Mouse (Mus musculus) hindbrain, embryonic 15.5 days (tissue): ENCODE results near the gene Kcnq4. TPM values are rescaled to one million over a fixed set of nuclear protein-coding genes. Genes with fewer than 3 reads are reported as not detected.

Source experiments
- ATAC-seq: fragments of 200-750 bp; cut with Nextera tagmentation; 2 replicates; pipeline ENCODE4 v1.8.0; 2017; ENCODE audit warnings: low read depth, moderate number of reproducible peaks, moderate TSS enrichment; ENCODE audit not compliant: low FRiP score
- H3K27ac ChIP-seq: fragments of 300-500 bp; sonication (generic); replicated peaks from 2 replicates; pipeline ENCODE4 v1.5.1; 2015; ENCODE audit warnings: mild to moderate bottlenecking, inconsistent platforms
- H3K27me3 ChIP-seq: fragments of 300-500 bp; sonication (generic); 2 replicates; pipeline ENCODE4 v1.6.1; 2015; ENCODE audit warnings: control low read depth, inconsistent platforms
- H3K36me3 ChIP-seq: fragments of 300-500 bp; sonication (generic); 2 replicates; pipeline ENCODE4 v1.6.1; 2015; ENCODE audit warnings: control low read depth, inconsistent platforms
- H3K4me1 ChIP-seq: fragments of 300-500 bp; sonication (generic); replicated peaks from 2 replicates; pipeline ENCODE4 v1.6.1; 2015; ENCODE audit warnings: control low read depth, inconsistent platforms
- H3K4me2 ChIP-seq: fragments of 300-500 bp; sonication (generic); 2 replicates; pipeline ENCODE4 v1.6.1; 2015; ENCODE audit warnings: moderate library complexity, mild to moderate bottlenecking, inconsistent platforms
- H3K4me3 ChIP-seq: fragments of 300-500 bp; sonication (generic); 2 replicates; pipeline ENCODE4 v1.5.1; 2015; ENCODE audit warnings: mild to moderate bottlenecking, inconsistent platforms
- H3K9ac ChIP-seq: fragments of 300-500 bp; sonication (generic); 2 replicates; pipeline ENCODE4 v1.6.1; 2015; ENCODE audit warnings: inconsistent platforms
- H3K9me3 ChIP-seq: fragments of 300-500 bp; sonication (generic); 2 replicates; pipeline ENCODE4 v1.6.1; 2016; ENCODE audit warnings: control low read depth, inconsistent platforms
- WGBS: fragments of 180-500 bp; shearing (Covaris S2); methylation state at CpG from one replicate; pipeline ENCODE4 v1.1.7; 2015; 5-methylcytosine and 5-hydroxymethylcytosine counted together
- polyA plus RNA-seq: library from polyadenylated mRNA; unstranded; fragments of >200 nt; fragmentation: Nextera tagmentation; extraction: Ambion mirVana; gene quantifications from 2 replicates; pipeline ENCODE4 v1.2.1, GENCODE M21; 2015

Kcnq4 gene
- polyA plus RNA-seq, 1 experiment from 2014 or later, result 7.0 TPM

DNA sequence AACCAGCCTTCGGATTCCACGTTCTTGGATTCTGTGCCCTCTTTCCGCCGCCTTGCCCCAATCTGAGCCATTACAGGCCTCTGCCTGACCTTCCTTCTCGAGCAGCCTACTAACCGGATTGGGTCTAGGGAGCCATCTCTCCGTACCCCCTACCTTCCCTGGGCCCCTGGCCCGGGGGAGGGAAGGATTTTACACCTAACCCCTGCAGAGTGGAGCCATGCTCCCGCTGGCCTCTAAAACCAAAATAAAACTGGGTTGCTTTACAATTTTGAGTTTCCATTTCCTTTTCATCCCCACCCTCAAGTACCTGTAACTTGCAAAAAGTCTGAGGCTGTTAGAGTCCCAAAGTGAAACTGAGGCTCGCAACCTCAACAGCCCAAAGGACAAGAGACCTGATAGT lies 80.9 kb downstream of the Kcnq4 start:
- Histone ChIP-seq H3K4me2 (peak overlapping the region; percentile 98), H3K27me3 (peaks cover 16% of the 10 kb centered on the region), H3K4me1 (peaks cover 18% of the 10 kb centered on the region), H3K27ac (no peak overlapping the region), H3K9ac (peak overlapping the region; percentile 51), H3K4me3 (peak overlapping the region; percentile 51), H3K36me3 (no peaks in the 10 kb centered on the region), H3K9me3 (no peaks in the 10 kb centered on the region)
- 13% methylated on average over 10 of the region's 10 CpGs for WGBS
- ATAC-seq, result no peak

GRCm38 (mm10) chr4:120667045-120667501 lies 81.3 kb downstream of the Kcnq4 start:
- under 1% methylated on average over 50 of the region's 50 CpGs for WGBS
- peak; percentile 52 for ATAC-seq
- H3K9me3 ChIP-seq, result no peaks in the 10 kb centered on the region
- H3K36me3 ChIP-seq, result no peaks in the 10 kb centered on the region
- peak overlapping the region; percentile 51 for H3K4me3 ChIP-seq
- H3K27ac ChIP-seq, result no peak overlapping the region
- peaks cover 18% of the 10 kb centered on the region for H3K4me1 ChIP-seq
- peak overlapping the region; percentile 51 for H3K9ac ChIP-seq
- H3K4me2 ChIP-seq, result peak overlapping the region; percentile 98
- H3K27me3 ChIP-seq, result peaks cover 16% of the 10 kb centered on the region

DNA sequence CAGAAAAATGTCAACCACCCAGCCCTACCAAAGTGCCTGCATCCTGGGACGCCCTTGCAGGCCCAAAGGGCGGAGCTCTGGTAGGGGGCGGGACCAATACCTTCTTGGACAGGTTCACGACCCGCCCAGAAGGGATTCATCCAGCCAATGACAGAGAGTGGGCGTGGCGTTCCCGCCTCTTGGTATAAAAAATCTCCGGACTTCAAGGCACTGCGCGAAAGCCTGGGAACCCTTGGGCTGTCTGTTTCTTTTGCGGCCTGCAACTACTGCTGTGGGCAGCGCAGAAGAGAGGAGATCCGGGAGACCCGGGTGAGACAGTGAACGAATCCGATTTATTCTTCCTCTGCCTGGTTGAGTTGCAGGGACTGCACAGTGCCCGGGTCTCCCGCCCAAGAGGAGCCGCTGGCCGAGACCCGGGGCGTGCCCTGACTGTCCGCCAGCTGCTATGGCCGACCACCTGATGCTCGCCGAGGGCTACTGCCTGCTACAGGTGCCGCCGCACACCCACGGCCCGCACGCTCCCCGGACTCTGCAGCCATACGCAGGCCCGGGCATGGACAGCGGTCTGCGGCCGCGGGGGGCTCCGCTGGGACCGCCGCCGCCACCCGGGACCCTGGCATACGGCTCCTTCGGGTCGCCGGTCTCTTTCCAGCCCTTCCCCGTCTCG lies 81.9 kb downstream of the Kcnq4 start, which contains the start of gene Cited4:
Cited4 (plus strand) TSS at position 215 of the 667 bp plus-strand sequence.
- WGBS, result under 1% methylated on average over 45 of the region's 50 CpGs
- ATAC-seq, result peak; percentile 85

GRCm38 (mm10) chr4:120665782-120666181 lies 82.6 kb downstream of the Kcnq4 start:
- 52% methylated on average over 7 of the region's 7 CpGs for WGBS
- Histone ChIP-seq H3K4me3 (no peak overlapping the region), H3K27ac (no peak overlapping the region), H3K27me3 (peaks cover 16% of the 10 kb centered on the region), H3K9ac (no peak overlapping the region), H3K36me3 (no peaks in the 10 kb centered on the region), H3K9me3 (no peaks in the 10 kb centered on the region), H3K4me1 (peaks cover 18% of the 10 kb centered on the region), H3K4me2 (peak overlapping the region; percentile 98; the same call in 1 of the 2 replicates)
- ATAC-seq, result no peak

More for the DNA sequence above, 81.9 kb downstream of the Kcnq4 start, which contains the start of gene Cited4:
- H3K9me3 ChIP-seq, result no peaks in the 10 kb centered on the region
- peak within 1 kb of the TSS; percentile 98 for H3K4me2 ChIP-seq
- H3K9ac ChIP-seq, result peak within 1 kb of the TSS; percentile 51
- no peaks in the 10 kb centered on the region for H3K36me3 ChIP-seq
- peak within 1 kb of the TSS; percentile 51 for H3K4me3 ChIP-seq
- peaks cover 18% of the 10 kb centered on the region for H3K4me1 ChIP-seq
- no peak within 1 kb of the TSS for H3K27ac ChIP-seq
- peaks cover 16% of the 10 kb centered on the region for H3K27me3 ChIP-seq

DNA sequence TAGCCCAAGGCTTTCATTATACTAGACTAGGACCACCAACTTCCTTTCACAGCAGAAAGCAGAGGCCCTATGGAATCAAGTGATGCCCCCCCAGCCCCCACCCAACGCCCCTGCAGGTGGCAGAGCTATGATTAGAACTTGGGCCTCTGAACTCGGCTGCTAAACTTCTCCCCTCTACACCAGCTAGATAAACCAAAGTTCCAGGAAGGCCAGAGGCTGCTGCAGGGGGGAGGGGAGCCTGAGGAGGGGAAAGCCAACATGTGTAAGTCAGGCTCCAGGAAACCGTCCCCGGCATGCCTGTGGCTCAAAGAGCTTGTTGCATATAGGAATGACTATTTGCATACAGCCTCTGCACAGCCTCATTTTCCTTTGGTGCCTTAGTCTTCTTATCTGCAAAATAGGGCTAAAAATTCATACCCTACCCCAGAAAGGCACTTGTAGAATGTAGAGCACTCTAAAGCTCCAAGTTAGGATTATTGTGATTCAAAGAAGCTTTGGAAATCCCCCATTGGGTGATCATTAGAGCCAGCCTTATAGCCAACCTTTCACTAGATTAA lies 83.2 kb downstream of the Kcnq4 start:
- Histone ChIP-seq H3K4me2 (no peak overlapping the region), H3K27me3 (peaks cover 16% of the 10 kb centered on the region), H3K27ac (no peak overlapping the region), H3K9ac (no peak overlapping the region), H3K9me3 (no peaks in the 10 kb centered on the region), H3K4me1 (peaks cover 18% of the 10 kb centered on the region), H3K4me3 (no peak overlapping the region), H3K36me3 (no peaks in the 10 kb centered on the region)
- WGBS, result 40% methylated on average over 4 of the region's 4 CpGs
- ATAC-seq, result no peak

- no peak for ATAC-seq
- H3K27ac ChIP-seq, result no peak overlapping the region
- H3K9me3 ChIP-seq, result no peaks in the 10 kb centered on the region
- H3K4me2 ChIP-seq, result no peak overlapping the region
- H3K4me1 ChIP-seq, result peaks cover 18% of the 10 kb centered on the region
- no peak overlapping the region for H3K4me3 ChIP-seq
- peaks cover 18% of the 10 kb centered on the region for H3K27me3 ChIP-seq
- H3K36me3 ChIP-seq, result no peaks in the 10 kb centered on the region
- whole genome bisulfite sequencing, result 78% methylated on average over 2 of the region's 2 CpGs
- no peak overlapping the region for H3K9ac ChIP-seq
Measured at GRCm38 (mm10) chr4:120664601-120665000, 83.8 kb downstream of the Kcnq4 start.

DNA sequence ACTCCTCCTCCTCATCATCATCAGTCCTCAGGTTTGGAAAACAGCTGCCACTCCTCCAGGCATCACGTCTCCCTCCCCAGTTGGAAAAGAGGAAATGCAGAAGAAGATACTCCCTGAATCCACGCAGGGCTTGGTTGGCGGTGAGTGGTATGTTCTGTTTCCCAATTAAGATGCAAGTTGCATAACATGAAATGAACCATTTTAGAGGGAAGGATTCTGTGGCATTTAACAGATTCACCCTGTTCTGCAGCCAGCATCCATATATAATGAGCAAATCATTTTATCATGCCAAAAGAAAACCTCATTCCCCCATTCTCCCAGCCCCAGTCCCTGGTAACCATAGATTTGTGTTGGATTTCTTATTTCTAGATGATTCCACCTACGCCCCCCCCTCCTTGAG lies 87.9 kb downstream of the Kcnq4 start:
- H3K9me3 ChIP-seq, result no peaks in the 10 kb centered on the region
- no peak for ATAC-seq
- H3K9ac ChIP-seq, result no peak overlapping the region
- H3K27ac ChIP-seq, result no peak overlapping the region
- no peaks in the 10 kb centered on the region for H3K36me3 ChIP-seq
- no peak overlapping the region for H3K4me2 ChIP-seq
- H3K4me3 ChIP-seq, result no peak overlapping the region
- H3K27me3 ChIP-seq, result 0 out of 2 replicates have a peak, but pooled peaks cover 2% of the 10 kb centered on the region
- H3K4me1 ChIP-seq, result no peaks in the 10 kb centered on the region
- WGBS, result 82% methylated on average over 4 of the region's 4 CpGs

- H3K27me3 ChIP-seq, result 0 out of 2 replicates have a peak, but pooled peaks cover 5% of the 10 kb centered on the region
- H3K4me3 ChIP-seq, result no peak overlapping the region
- no peak overlapping the region for H3K27ac ChIP-seq
- H3K4me2 ChIP-seq, result no peak overlapping the region
- no peaks in the 10 kb centered on the region for H3K9me3 ChIP-seq
- 76% methylated on average over 8 of the region's 8 CpGs for WGBS
- H3K36me3 ChIP-seq, result no peaks in the 10 kb centered on the region
- no peak for ATAC-seq
- H3K4me1 ChIP-seq, result no peaks in the 10 kb centered on the region
- H3K9ac ChIP-seq, result no peak overlapping the region
Measured at GRCm38 (mm10) chr4:120655898-120656297, 92.5 kb downstream of the Kcnq4 start.

DNA sequence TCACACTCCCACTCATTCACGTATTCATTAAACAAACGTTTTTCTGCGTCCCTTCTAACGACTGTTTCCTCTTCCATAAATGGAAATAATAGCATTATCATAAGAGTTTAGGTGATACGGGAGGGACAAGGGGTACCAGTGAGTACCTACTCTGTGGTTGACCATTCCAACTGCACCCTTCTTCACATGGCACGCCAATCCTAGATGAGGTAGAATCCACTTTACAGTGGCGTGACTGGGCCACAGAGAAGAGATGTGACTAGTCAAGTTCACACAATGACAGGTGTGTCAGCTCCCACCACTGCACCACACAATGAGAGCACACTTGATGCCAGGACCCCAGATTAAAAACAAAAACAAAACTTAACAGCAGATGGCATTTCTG lies 98.2 kb downstream of the Kcnq4 start:
- Histone ChIP-seq H3K4me3 (peak overlapping the region; percentile 55), H3K27ac (no peak overlapping the region), H3K4me2 (peak overlapping the region; percentile 96), H3K36me3 (no peaks in the 10 kb centered on the region), H3K27me3 (0 out of 2 replicates have a peak, but pooled peaks cover 6% of the 10 kb centered on the region), H3K9me3 (no peaks in the 10 kb centered on the region), H3K9ac (peak overlapping the region; percentile 66), H3K4me1 (peaks cover 14% of the 10 kb centered on the region)
- ATAC-seq, result peak; percentile 40; the same call in 1 of the 2 replicates
- WGBS, result 19% methylated on average over 7 of the region's 7 CpGs

DNA sequence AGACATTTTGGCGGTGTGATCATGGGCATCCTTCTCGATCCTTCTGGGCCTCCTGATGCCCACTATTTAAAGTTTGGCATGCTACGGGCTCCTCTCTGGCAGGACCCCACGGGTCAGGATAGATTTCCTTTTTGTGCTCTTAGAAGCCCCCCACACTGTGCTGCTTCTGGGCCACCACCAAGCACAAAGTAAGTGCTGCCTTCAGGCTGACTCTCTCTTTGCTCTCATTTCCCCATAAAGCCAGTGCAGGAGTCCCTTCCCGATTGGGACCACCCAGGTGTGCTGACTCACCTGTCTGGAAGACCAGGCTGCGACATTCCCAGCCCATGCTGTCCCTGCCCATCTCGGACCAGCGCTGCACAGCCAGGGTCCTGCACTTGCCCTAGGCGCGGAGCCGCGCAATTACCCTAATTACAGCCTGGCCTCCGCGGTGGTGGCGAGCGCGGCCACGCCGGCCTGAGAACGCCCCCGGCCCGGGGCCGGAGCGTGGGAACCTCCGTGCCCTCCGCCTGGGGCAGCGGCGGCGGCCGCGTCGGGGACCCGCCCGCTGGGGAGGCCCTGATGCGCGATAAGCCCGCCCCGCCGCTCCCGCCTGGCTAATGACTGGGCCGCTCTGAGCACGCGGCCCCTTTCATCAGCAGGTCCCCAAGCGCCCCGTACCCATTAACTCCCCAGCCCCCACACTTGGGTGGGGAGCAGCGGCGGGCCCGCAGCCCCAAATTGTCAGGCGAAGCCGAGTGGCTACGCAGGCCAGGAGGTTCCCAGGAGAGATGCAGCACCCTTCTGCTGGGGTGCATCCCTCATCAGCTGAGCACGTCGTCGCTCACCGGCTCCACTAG lies 98.8 kb downstream of the Kcnq4 start:
- ATAC-seq, result peak; percentile 85
- Histone ChIP-seq H3K9me3 (no peaks in the 10 kb centered on the region), H3K9ac (peak overlapping the region; percentile 66), H3K4me1 (peaks cover 14% of the 10 kb centered on the region), H3K36me3 (no peaks in the 10 kb centered on the region), H3K27ac (no peak overlapping the region), H3K4me3 (peak overlapping the region; percentile 55), H3K27me3 (0 out of 2 replicates have a peak, but pooled peaks cover 6% of the 10 kb centered on the region), H3K4me2 (peak overlapping the region; percentile 96)
- WGBS, result 4% methylated on average over 55 of the region's 55 CpGs
